ENCODE assay signal across 8 mouse cellular contexts in the genomic region with DNA sequence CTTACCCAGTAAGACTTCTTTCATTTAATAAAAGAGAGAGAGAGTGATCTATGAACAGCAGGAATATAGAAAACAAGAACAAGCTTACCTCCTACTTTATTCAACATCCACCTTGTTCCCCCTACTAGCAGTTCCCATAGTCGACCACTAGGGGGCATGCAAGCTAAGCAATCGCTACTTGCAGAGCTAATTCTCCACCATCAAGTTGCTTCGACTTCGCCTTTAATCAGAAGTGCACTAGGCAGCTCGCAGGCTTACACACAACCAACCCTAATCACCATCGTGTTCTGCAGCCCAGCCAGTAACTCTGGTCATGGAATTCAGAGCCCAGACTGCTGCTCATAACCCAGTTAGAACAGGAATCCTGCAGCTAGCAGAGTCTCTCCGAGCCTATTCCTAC. TPM values are rescaled to one million over a fixed set of nuclear protein-coding genes. Genes with fewer than 3 reads are reported as not detected.
DNase-seq lines count a peak whose midpoint lies in the region; ATAC-seq and TF ChIP-seq lines count a peak whose summit lies in the region.

No protein-coding gene starts in this region.

- no peaks in the 10 kb centered on the region for H3K27me3 ChIP-seq in kidney, adult 2 months (replicated peaks; ENCODE audit: control insufficient read depth, insufficient read depth, low read length)
- peaks cover 23% of the 10 kb centered on the region for H3K27me3 ChIP-seq in kidney, embryonic 15.5 days
- no peaks in the 10 kb centered on the region for H3K27me3 ChIP-seq in intestine, embryonic 14.5 days (replicated peaks; ENCODE audit: control insufficient read depth, insufficient read depth, low read length)

- no peaks in the 10 kb centered on the region for H3K4me1 ChIP-seq in kidney, adult 2 months (ENCODE audit: control insufficient read depth, insufficient read depth, low read length)
- no peaks in the 10 kb centered on the region for H3K4me1 ChIP-seq in kidney, embryonic 15.5 days
- H3K4me1 ChIP-seq in cortical plate, adult 2 months (ENCODE audit: control insufficient read depth, insufficient read depth, low read length), result no peaks in the 10 kb centered on the region
- H3K4me1 ChIP-seq in intestine, embryonic 14.5 days (replicated peaks; ENCODE audit: control insufficient read depth, insufficient read depth, low read length), result no peaks in the 10 kb centered on the region

- intact Hi-C loops in gastrocnemius, postnatal 36 days (cut with DNase I), result loop anchor here (2.0 to 5.0 kb wide), 2 partner anchors 31 to 172 kb away; no protein-coding TSS in a partner anchor
- intact Hi-C loops in left cerebral cortex, postnatal 4 days (cut with DNase I), result no loop called here

- no peak overlapping the region for H3K4me2 ChIP-seq in kidney, embryonic 15.5 days
- no peak overlapping the region for H3K4me2 ChIP-seq in intestine, embryonic 14.5 days (ENCODE audit: low read length)

- 10% methylated on average over 7 of the region's 7 CpGs for WGBS in kidney, adult 2 months
- WGBS in kidney, embryonic 15.5 days, result 13% methylated on average over 7 of the region's 7 CpGs
- WGBS in intestine, embryonic 14.5 days, result 13% methylated on average over 7 of the region's 7 CpGs

- TF ChIP-seq POLR2A in kidney, adult 2 months (IDR thresholded peaks at IDR 0.05; ENCODE audit: low read depth, low read length), result no peak
- no peak for TF ChIP-seq POLR2A in cortical plate, adult 2 months (IDR thresholded peaks at IDR 0.05; ENCODE audit: extremely low read depth, insufficient read depth, low read length)

- H3K36me3 ChIP-seq in kidney, adult 2 months (ENCODE audit: control insufficient read depth, insufficient read depth, low read length), result no peaks in the 10 kb centered on the region
- H3K36me3 ChIP-seq in kidney, embryonic 15.5 days, result no peaks in the 10 kb centered on the region
- H3K36me3 ChIP-seq in intestine, embryonic 14.5 days (ENCODE audit: control insufficient read depth, insufficient read depth, low read length), result no peaks in the 10 kb centered on the region

- ATAC-seq in kidney, embryonic 15.5 days (replicated peaks; ENCODE audit: low FRiP score), result no peak; the same call in 1 of the 2 replicates
- 0 out of 2 replicates have a peak, but pooled peaks have one; percentile 47 for ATAC-seq in intestine, embryonic 14.5 days (replicated peaks; ENCODE audit: low FRiP score, low TSS enrichment, low read depth)

- peak; percentile 86 for DNase-seq in kidney, adult 2 months
- peak; percentile 52 to 71 for DNase-seq in gastrocnemius, postnatal 36 days
- peak; percentile 89 for DNase-seq in intestine, embryonic 14.5 days (ENCODE audit: low spot score)
- peak; percentile 86 for DNase-seq in left cerebral cortex, postnatal 4 days
- DNase-seq in natural killer cell, adult 2 months (ENCODE audit: low spot score in 2 of 2), result peak; percentile 57 to 79
- DNase-seq in spleen, postnatal 4 days (ENCODE audit: low spot score in 2 of 2), result peak; percentile 78 to 91

- peak; percentile 99 for TF ChIP-seq CTCF in kidney, adult 2 months (conservative IDR thresholded peaks at IDR 0.05; ENCODE audit: insufficient read depth, insufficient read length, low read depth, low read length)
- peak; percentile 99 for TF ChIP-seq CTCF in cortical plate, adult 2 months (IDR thresholded peaks at IDR 0.05; ENCODE audit: extremely low read depth, insufficient read depth, low read length)

- no peak overlapping the region for H3K27ac ChIP-seq in kidney, adult 2 months (ENCODE audit: insufficient read depth, low read depth, low read length)
- H3K27ac ChIP-seq in kidney, embryonic 15.5 days, result no peak overlapping the region
- H3K27ac ChIP-seq in cortical plate, adult 2 months (ENCODE audit: insufficient read depth, low read length), result no peak overlapping the region
- no peak overlapping the region for H3K27ac ChIP-seq in intestine, embryonic 14.5 days (ENCODE audit: low read depth)

- no peaks in the 10 kb centered on the region; the same call in 1 of the 2 replicates for H3K9me3 ChIP-seq in kidney, embryonic 15.5 days (replicated peaks)
- no peaks in the 10 kb centered on the region for H3K9me3 ChIP-seq in intestine, embryonic 14.5 days (ENCODE audit: control insufficient read depth, low read length)

- no peak overlapping the region for H3K4me3 ChIP-seq in kidney, adult 2 months (ENCODE audit: insufficient read depth, low read depth, low read length)
- H3K4me3 ChIP-seq in kidney, embryonic 15.5 days (replicated peaks), result no peak overlapping the region
- no peak overlapping the region for H3K4me3 ChIP-seq in cortical plate, adult 2 months (ENCODE audit: insufficient read depth, low read length)
- H3K4me3 ChIP-seq in intestine, embryonic 14.5 days (ENCODE audit: low read depth, low read length), result no peak overlapping the region

- no peak overlapping the region for H3K9ac ChIP-seq in kidney, embryonic 15.5 days
- H3K9ac ChIP-seq in intestine, embryonic 14.5 days (ENCODE audit: low read length), result no peak overlapping the region

RNA-seq across cellular contexts. Expression of a gene that starts 17.9 kb away (rescaled TPM):
- 76.4 and 83.5 TPM in 2 replicates for polyA plus RNA-seq in kidney, adult 2 months (2012; rRNA removed)
- 15.1 and 15.9 TPM in 2 replicates for polyA plus RNA-seq in kidney, embryonic 15.5 days (2015; fragmentation: Nextera tagmentation; extraction: Ambion mirVana)
- polyA plus RNA-seq in cortical plate, adult 2 months (2012; rRNA removed), result 376 and 379 TPM in 2 replicates
- total RNA-seq in gastrocnemius, postnatal 36 days (2021), result under 1 TPM; 0.66 to 0.74 TPM
- 13.1 and 13.7 TPM in 2 replicates for polyA plus RNA-seq in intestine, embryonic 14.5 days (2014; fragmentation: Nextera tagmentation; extraction: Ambion mirVana)
- total RNA-seq in left cerebral cortex, postnatal 4 days (2021), result 100 to 1,000 TPM; 251 to 281 TPM

RNA-seq across cellular contexts. Expression of a gene that starts 18.1 kb away (rescaled TPM):
- 0.36 and 0.94 TPM in 2 replicates for polyA plus RNA-seq in kidney, adult 2 months (2012; rRNA removed)
- polyA plus RNA-seq in kidney, embryonic 15.5 days (2015; fragmentation: Nextera tagmentation; extraction: Ambion mirVana), result 5.6 and 6.0 TPM in 2 replicates
- 15.1 and 16.0 TPM in 2 replicates for polyA plus RNA-seq in cortical plate, adult 2 months (2012; rRNA removed)
- not detected for total RNA-seq in gastrocnemius, postnatal 36 days (2021)
- 8.6 and 10.7 TPM in 2 replicates for polyA plus RNA-seq in intestine, embryonic 14.5 days (2014; fragmentation: Nextera tagmentation; extraction: Ambion mirVana)
- 10 to 100 TPM; 19.3 to 22.2 TPM for total RNA-seq in left cerebral cortex, postnatal 4 days (2021)

RNA-seq across cellular contexts. Expression of a gene that starts 35.3 kb away (rescaled TPM):
- 757 and 763 TPM in 2 replicates for polyA plus RNA-seq in kidney, adult 2 months (2012; rRNA removed)
- polyA plus RNA-seq in kidney, embryonic 15.5 days (2015; fragmentation: Nextera tagmentation; extraction: Ambion mirVana), result 673 and 729 TPM in 2 replicates
- polyA plus RNA-seq in cortical plate, adult 2 months (2012; rRNA removed), result 384 and 401 TPM in 2 replicates
- 1,000 to 10,000 TPM; 1,357 to 1,404 TPM for total RNA-seq in gastrocnemius, postnatal 36 days (2021)
- polyA plus RNA-seq in intestine, embryonic 14.5 days (2014; fragmentation: Nextera tagmentation; extraction: Ambion mirVana), result 622 and 687 TPM in 2 replicates
- total RNA-seq in left cerebral cortex, postnatal 4 days (2021), result 100 to 1,000 TPM; 405 to 408 TPM

RNA-seq across cellular contexts. Expression of a gene that starts 45.9 kb away (rescaled TPM):
- polyA plus RNA-seq in kidney, adult 2 months (2012; rRNA removed), result 45.4 and 57.9 TPM in 2 replicates
- polyA plus RNA-seq in kidney, embryonic 15.5 days (2015; fragmentation: Nextera tagmentation; extraction: Ambion mirVana), result 25.8 and 30.3 TPM in 2 replicates
- 22.2 and 22.9 TPM in 2 replicates for polyA plus RNA-seq in cortical plate, adult 2 months (2012; rRNA removed)
- 1 to 10 TPM; 7.1 to 7.7 TPM for total RNA-seq in gastrocnemius, postnatal 36 days (2021)
- 27.5 and 29.2 TPM in 2 replicates for polyA plus RNA-seq in intestine, embryonic 14.5 days (2014; fragmentation: Nextera tagmentation; extraction: Ambion mirVana)
- 10 to 100 TPM; 12.9 to 14.6 TPM for total RNA-seq in left cerebral cortex, postnatal 4 days (2021)

RNA-seq across cellular contexts. Expression of a gene that starts 51.6 kb away (rescaled TPM):
- polyA plus RNA-seq in kidney, adult 2 months (2012; rRNA removed), result 6.2 and 12.2 TPM in 2 replicates
- 18.1 and 19.0 TPM in 2 replicates for polyA plus RNA-seq in kidney, embryonic 15.5 days (2015; fragmentation: Nextera tagmentation; extraction: Ambion mirVana)
- 9.5 and 10.9 TPM in 2 replicates for polyA plus RNA-seq in cortical plate, adult 2 months (2012; rRNA removed)
- 1 to 10 TPM; 4.0 to 5.5 TPM for total RNA-seq in gastrocnemius, postnatal 36 days (2021)
- 18.9 and 21.9 TPM in 2 replicates for polyA plus RNA-seq in intestine, embryonic 14.5 days (2014; fragmentation: Nextera tagmentation; extraction: Ambion mirVana)
- 10 to 100 TPM; 25.2 to 26.0 TPM for total RNA-seq in left cerebral cortex, postnatal 4 days (2021)
